Mouse (Mus musculus) layer of hippocampus, adult 9-11 months (tissue): ENCODE results near the gene Calhm1.
A peak's percentile ranks its signal among the peaks of the same experiment; 100 is the strongest.

Experiments
- DNase-seq: peaks from one replicate; pipeline ENCODE4 v3.0.0; 2022

The Calhm1 gene

GRCm38 (mm10) chr19:47144154-47144553 is at the start of gene Calhm1:
Gene Calhm1 (minus strand): TSS chr19:47144254.
- DNase-seq, result no peak

GRCm38 (mm10) chr19:47192158-47192557 is 48.1 kb upstream of the Calhm1 start:
- no peak for DNase-seq

- DNase-seq, result no peak
Measured at GRCm38 (mm10) chr19:47188515-47189128, 44.6 kb upstream of the Calhm1 start.

- peak; percentile 61 for DNase-seq
Measured at GRCm38 (mm10) chr19:47186514-47187275, 42.6 kb upstream of the Calhm1 start.

GRCm38 (mm10) chr19:47184736-47185135 is 40.7 kb upstream of the Calhm1 start:
- DNase-seq, result no peak

- no peak for DNase-seq
Measured at GRCm38 (mm10) chr19:47184221-47184620, 40.2 kb upstream of the Calhm1 start.

- DNase-seq, result no peak
Measured at GRCm38 (mm10) chr19:47180011-47180410, 36.0 kb upstream of the Calhm1 start.

- no peak for DNase-seq
Measured at GRCm38 (mm10) chr19:47179272-47179809, 35.3 kb upstream of the Calhm1 start.

GRCm38 (mm10) chr19:47178431-47179271 is 34.6 kb upstream of the Calhm1 start, which contains the start of gene Neurl1a:
Gene Neurl1a (plus strand): TSS chr19:47178820.
- DNase-seq, result peak; percentile 61

GRCm38 (mm10) chr19:47178001-47178400 is 33.9 kb upstream of the Calhm1 start:
- DNase-seq, result no peak

GRCm38 (mm10) chr19:47176916-47177505 is 33.0 kb upstream of the Calhm1 start:
- no peak for DNase-seq

GRCm38 (mm10) chr19:47175472-47175871 is 31.4 kb upstream of the Calhm1 start:
- DNase-seq, result no peak

- DNase-seq, result no peak
Measured at GRCm38 (mm10) chr19:47174515-47174914, 30.5 kb upstream of the Calhm1 start.

GRCm38 (mm10) chr19:47168793-47169412 is 24.8 kb upstream of the Calhm1 start:
- peak; percentile 83 for DNase-seq

GRCm38 (mm10) chr19:47168223-47168622 is 24.2 kb upstream of the Calhm1 start:
- DNase-seq, result no peak

GRCm38 (mm10) chr19:47167617-47168214 is 23.7 kb upstream of the Calhm1 start:
- no peak for DNase-seq

GRCm38 (mm10) chr19:47166758-47167157 is 22.7 kb upstream of the Calhm1 start:
- no peak for DNase-seq

- no peak for DNase-seq
Measured at GRCm38 (mm10) chr19:47163176-47163744, 19.2 kb upstream of the Calhm1 start.

- DNase-seq, result no peak
Measured at GRCm38 (mm10) chr19:47161669-47162068, 17.6 kb upstream of the Calhm1 start.

GRCm38 (mm10) chr19:47157664-47158063 is 13.6 kb upstream of the Calhm1 start, which contains the start of gene Calhm3:
Gene Calhm3 (minus strand): TSS chr19:47157764.
- no peak for DNase-seq

GRCm38 (mm10) chr19:47153767-47154166 is 9.7 kb upstream of the Calhm1 start:
- no peak for DNase-seq

GRCm38 (mm10) chr19:47152062-47152369 is 8.0 kb upstream of the Calhm1 start:
- DNase-seq, result no peak
